Comparison of ENCODE assay signal across 18 mouse cellular contexts in genomic region chr6:85356682-85357465, GRCm38 (mm10). TPM values are rescaled to one million over a fixed set of nuclear protein-coding genes. Genes with fewer than 3 reads are reported as not detected.
DNase-seq lines count a peak whose midpoint lies in the region; ATAC-seq and TF ChIP-seq lines count a peak whose summit lies in the region.
"Had no signal": no experiment of that assay in that cellular context is flagged by ENCODE, and none has a peak within 500 bp of the region (broad histone marks: within the 10 kb centered on the region; RNA-seq: fewer than 3 reads in every experiment).

No protein-coding gene starts in this region.

- peak overlapping the region; percentile 15; the same call in 1 of the 2 replicates for H3K4me2 ChIP-seq in heart, embryonic 11.5 days
- H3K4me2 ChIP-seq in hindbrain, embryonic 14.5 days (replicated peaks), result no peak overlapping the region
- H3K4me2 ChIP-seq in hindbrain, embryonic 12.5 days (replicated peaks), result no peak overlapping the region
- H3K4me2 ChIP-seq in midbrain, embryonic 11.5 days, result no peak overlapping the region
- no peak overlapping the region for H3K4me2 ChIP-seq in midbrain, embryonic 14.5 days (ENCODE audit: low read length)
- H3K4me2 ChIP-seq: embryonic facial prominence, embryonic 12.5 days; limb, embryonic 12.5 days; liver, embryonic 13.5 days had no signal

- DNase-seq in heart, postnatal 14 days, result no peak
- DNase-seq in hindbrain, embryonic 14.5 days (ENCODE audit: low spot score), result no peak
- peak; percentile 47 for DNase-seq in midbrain, embryonic 11.5 days (ENCODE audit: low spot score, missing footprints)
- no peak for DNase-seq in midbrain, embryonic 14.5 days
- peak; percentile 7 for DNase-seq in brain, embryonic 14.5 days (ENCODE audit: low read depth)
- no peak for DNase-seq in adrenal gland, adult 2 months
- DNase-seq: adrenal gland, postnatal 25 days; cerebellum, adult 9-10 months; kidney, postnatal 25 days; layer of hippocampus, adult 9-11 months; liver, embryonic 13.5 days; thymus, postnatal 25 days had no signal

- intact Hi-C loops in heart, postnatal 14 days (cut with DNase I), result no loop called here

- no peaks in the 10 kb centered on the region for H3K9me3 ChIP-seq in heart, embryonic 11.5 days (replicated peaks; ENCODE audit: control insufficient read depth, low read length)
- H3K9me3 ChIP-seq in hindbrain, embryonic 14.5 days (ENCODE audit: control insufficient read depth, low read length), result no peaks in the 10 kb centered on the region
- H3K9me3 ChIP-seq in hindbrain, embryonic 12.5 days (replicated peaks), result no peaks in the 10 kb centered on the region
- no peaks in the 10 kb centered on the region for H3K9me3 ChIP-seq in midbrain, embryonic 11.5 days (ENCODE audit: control insufficient read depth, low read length)
- no peaks in the 10 kb centered on the region for H3K9me3 ChIP-seq in midbrain, embryonic 14.5 days (ENCODE audit: control insufficient read depth, low read length)
- H3K9me3 ChIP-seq: embryonic facial prominence, embryonic 12.5 days; limb, embryonic 12.5 days; liver, embryonic 13.5 days had no signal

- ATAC-seq in heart, embryonic 11.5 days (replicated peaks; ENCODE audit: insufficient number of reproducible peaks, low FRiP score, low TSS enrichment), result no peak
- no peak for ATAC-seq in hindbrain, embryonic 14.5 days (ENCODE audit: low FRiP score)
- no peak for ATAC-seq in hindbrain, embryonic 12.5 days (ENCODE audit: low FRiP score)
- no peak for ATAC-seq in midbrain, embryonic 11.5 days (ENCODE audit: low FRiP score)
- ATAC-seq in midbrain, embryonic 14.5 days (ENCODE audit: low FRiP score, low TSS enrichment), result no peak
- ATAC-seq: forebrain, embryonic 16.5 days; intestine, embryonic 16.5 days had no signal

- TF ChIP-seq CTCF in brain, embryonic 14.5 days (IDR thresholded peaks at IDR 0.05; ENCODE audit: borderline replicate concordance, extremely low read depth, insufficient read depth, insufficient read length), result no peak

- H3K36me3 ChIP-seq in heart, embryonic 11.5 days (ENCODE audit: control insufficient read depth, insufficient read depth, low read length), result no peaks in the 10 kb centered on the region
- H3K36me3 ChIP-seq in hindbrain, embryonic 14.5 days (replicated peaks; ENCODE audit: control insufficient read depth, insufficient read depth), result no peaks in the 10 kb centered on the region
- no peaks in the 10 kb centered on the region for H3K36me3 ChIP-seq in hindbrain, embryonic 12.5 days
- no peaks in the 10 kb centered on the region for H3K36me3 ChIP-seq in midbrain, embryonic 11.5 days (ENCODE audit: control insufficient read depth, insufficient read depth, low read length)
- H3K36me3 ChIP-seq in midbrain, embryonic 14.5 days (ENCODE audit: control insufficient read depth, insufficient read depth, low read length), result no peaks in the 10 kb centered on the region
- H3K36me3 ChIP-seq: embryonic facial prominence, embryonic 12.5 days; limb, embryonic 12.5 days; liver, embryonic 13.5 days had no signal

- no peak overlapping the region for H3K9ac ChIP-seq in heart, embryonic 11.5 days (ENCODE audit: low read depth, low read length)
- no peak overlapping the region for H3K9ac ChIP-seq in hindbrain, embryonic 14.5 days
- H3K9ac ChIP-seq in hindbrain, embryonic 12.5 days, result no peak overlapping the region
- no peak overlapping the region for H3K9ac ChIP-seq in midbrain, embryonic 11.5 days (ENCODE audit: low read length)
- H3K9ac ChIP-seq in midbrain, embryonic 14.5 days (replicated peaks; ENCODE audit: low read length), result no peak overlapping the region
- H3K9ac ChIP-seq: embryonic facial prominence, embryonic 12.5 days; limb, embryonic 12.5 days; liver, embryonic 13.5 days had no signal

- 38% methylated on average over 4 of the region's 4 CpGs for WGBS in heart, embryonic 11.5 days (ENCODE audit: insufficient replicate concordance)
- WGBS in hindbrain, embryonic 14.5 days, result 61% methylated on average over 4 of the region's 4 CpGs
- 62% methylated on average over 4 of the region's 4 CpGs for WGBS in hindbrain, embryonic 12.5 days
- WGBS in midbrain, embryonic 11.5 days, result 70% methylated on average over 4 of the region's 4 CpGs
- WGBS in midbrain, embryonic 14.5 days, result 66% methylated on average over 4 of the region's 4 CpGs

- H3K27me3 ChIP-seq in heart, embryonic 11.5 days (ENCODE audit: control insufficient read depth, insufficient read depth, low read length), result no peaks in the 10 kb centered on the region
- no peaks in the 10 kb centered on the region for H3K27me3 ChIP-seq in hindbrain, embryonic 14.5 days (ENCODE audit: control insufficient read depth, insufficient read depth, low read length)
- no peaks in the 10 kb centered on the region for H3K27me3 ChIP-seq in hindbrain, embryonic 12.5 days
- H3K27me3 ChIP-seq in midbrain, embryonic 11.5 days (ENCODE audit: control insufficient read depth, insufficient read depth, low read length), result no peaks in the 10 kb centered on the region
- no peaks in the 10 kb centered on the region for H3K27me3 ChIP-seq in midbrain, embryonic 14.5 days (ENCODE audit: control insufficient read depth, insufficient read depth, low read length)
- H3K27me3 ChIP-seq: embryonic facial prominence, embryonic 12.5 days; limb, embryonic 12.5 days; liver, embryonic 13.5 days had no signal

- peak overlapping the region; percentile 67 for H3K27ac ChIP-seq in heart, embryonic 11.5 days (ENCODE audit: low read depth, low read length)
- H3K27ac ChIP-seq in hindbrain, embryonic 14.5 days, result 0 out of 2 replicates have a peak overlapping the region, but pooled peaks have one; percentile 17
- H3K27ac ChIP-seq in hindbrain, embryonic 12.5 days, result no peak overlapping the region
- H3K27ac ChIP-seq in midbrain, embryonic 11.5 days (ENCODE audit: low read depth, low read length), result no peak overlapping the region
- H3K27ac ChIP-seq in midbrain, embryonic 14.5 days (replicated peaks; ENCODE audit: low read depth, low read length), result no peak overlapping the region
- H3K27ac ChIP-seq: embryonic facial prominence, embryonic 12.5 days; limb, embryonic 12.5 days; liver, embryonic 13.5 days had no signal

- peaks cover 23% of the 10 kb centered on the region for H3K4me1 ChIP-seq in heart, embryonic 11.5 days (ENCODE audit: control insufficient read depth, insufficient read depth, low read length)
- no peaks in the 10 kb centered on the region for H3K4me1 ChIP-seq in hindbrain, embryonic 14.5 days (replicated peaks; ENCODE audit: control insufficient read depth, insufficient read depth, low read length)
- no peaks in the 10 kb centered on the region for H3K4me1 ChIP-seq in hindbrain, embryonic 12.5 days
- no peaks in the 10 kb centered on the region for H3K4me1 ChIP-seq in midbrain, embryonic 11.5 days (ENCODE audit: control insufficient read depth, insufficient read depth, low read length)
- no peaks in the 10 kb centered on the region for H3K4me1 ChIP-seq in midbrain, embryonic 14.5 days (ENCODE audit: control insufficient read depth, insufficient read depth, low read length)
- H3K4me1 ChIP-seq: embryonic facial prominence, embryonic 12.5 days; limb, embryonic 12.5 days; liver, embryonic 13.5 days had no signal

- no peak for TF ChIP-seq POLR2A in brain, embryonic 14.5 days (IDR thresholded peaks at IDR 0.05; ENCODE audit: borderline replicate concordance, extremely low read depth, insufficient read depth, insufficient read length, poor library complexity, severe bottlenecking)

- no peak overlapping the region for H3K4me3 ChIP-seq in heart, embryonic 11.5 days (ENCODE audit: low read depth, low read length)
- H3K4me3 ChIP-seq in hindbrain, embryonic 14.5 days (replicated peaks; ENCODE audit: low read length), result no peak overlapping the region
- no peak overlapping the region for H3K4me3 ChIP-seq in hindbrain, embryonic 12.5 days
- no peak overlapping the region for H3K4me3 ChIP-seq in midbrain, embryonic 11.5 days (ENCODE audit: low read depth, low read length)
- no peak overlapping the region for H3K4me3 ChIP-seq in midbrain, embryonic 14.5 days (replicated peaks; ENCODE audit: low read depth, low read length)
- H3K4me3 ChIP-seq: embryonic facial prominence, embryonic 12.5 days; limb, embryonic 12.5 days; liver, embryonic 13.5 days had no signal

RNA-seq across cellular contexts. Expression of gene Rab11fip5, which starts 17.6 kb away (rescaled TPM):
- polyA plus RNA-seq in heart, embryonic 11.5 days (2014; fragmentation: Nextera tagmentation; extraction: Ambion mirVana), result 16.1 and 17.5 TPM in 2 replicates
- total RNA-seq in heart, postnatal 14 days (2021), result 10 to 100 TPM; 53.9 to 54.0 TPM
- polyA plus RNA-seq in hindbrain, embryonic 14.5 days (2014; fragmentation: Nextera tagmentation; extraction: Ambion mirVana), result 21.3 and 24.6 TPM in 2 replicates
- 10.6 and 12.1 TPM in 2 replicates for polyA plus RNA-seq in hindbrain, embryonic 12.5 days (2016; fragmentation: Nextera tagmentation; extraction: Ambion mirVana)
- polyA plus RNA-seq in midbrain, embryonic 11.5 days (2014; fragmentation: Nextera tagmentation; extraction: Ambion mirVana), result 4.2 and 4.7 TPM in 2 replicates
- 15.0 and 15.7 TPM in 2 replicates for polyA plus RNA-seq in midbrain, embryonic 14.5 days (2014; fragmentation: Nextera tagmentation; extraction: Ambion mirVana)
- polyA plus RNA-seq in brain, embryonic 14.5 days (2012; rRNA removed), result 14.8 and 23.1 TPM in 2 replicates
- 10 to 100 TPM; 22.7 to 47.7 TPM for total RNA-seq in adrenal gland, adult 2 months (2021)
- polyA plus RNA-seq in adrenal gland, adult 2 months (2012; rRNA removed), result 33.7 and 35.4 TPM in 2 replicates

RNA-seq across cellular contexts. Expression of gene Sfxn5, which starts 23.7 kb away (rescaled TPM):
- polyA plus RNA-seq in heart, embryonic 11.5 days (2014; fragmentation: Nextera tagmentation; extraction: Ambion mirVana), result 3.6 and 5.6 TPM in 2 replicates
- total RNA-seq in heart, postnatal 14 days (2021), result 1 to 10 TPM; 3.9 to 5.7 TPM
- 27.8 and 30.4 TPM in 2 replicates for polyA plus RNA-seq in hindbrain, embryonic 14.5 days (2014; fragmentation: Nextera tagmentation; extraction: Ambion mirVana)
- polyA plus RNA-seq in hindbrain, embryonic 12.5 days (2016; fragmentation: Nextera tagmentation; extraction: Ambion mirVana), result 6.8 and 10.0 TPM in 2 replicates
- 5.7 and 6.2 TPM in 2 replicates for polyA plus RNA-seq in midbrain, embryonic 11.5 days (2014; fragmentation: Nextera tagmentation; extraction: Ambion mirVana)
- polyA plus RNA-seq in midbrain, embryonic 14.5 days (2014; fragmentation: Nextera tagmentation; extraction: Ambion mirVana), result 15.6 and 24.0 TPM in 2 replicates
- polyA plus RNA-seq in brain, embryonic 14.5 days (2012; rRNA removed), result 15.1 and 17.5 TPM in 2 replicates
- 10 to 100 TPM; 26.1 to 36.3 TPM for total RNA-seq in adrenal gland, adult 2 months (2021)
- polyA plus RNA-seq in adrenal gland, adult 2 months (2012; rRNA removed), result 9.0 and 29.0 TPM in 2 replicates

Comparison
In these comparisons a context has a peak if more than half of its experiments do, and no peak if none do; other contexts are left out.
1. H3K27ac ChIP-seq: peak in heart, embryonic 11.5 days (single experiment) and hindbrain, embryonic 14.5 days (single experiment); none in hindbrain, embryonic 12.5 days (single experiment), midbrain, embryonic 11.5 days (single experiment) and midbrain, embryonic 14.5 days (single experiment).
2. DNase-seq: peak in midbrain, embryonic 11.5 days (single experiment) and brain, embryonic 14.5 days (single experiment); none in heart, postnatal 14 days (0 of 2), hindbrain, embryonic 14.5 days (single experiment), midbrain, embryonic 14.5 days (single experiment) and adrenal gland, adult 2 months (single experiment).